Mouse (Mus musculus): ENCODE data around the gene Fscn1. TPM values are rescaled to one million over a fixed set of nuclear protein-coding genes. Genes with fewer than 3 reads are reported as not detected.

The Fscn1 gene
- polyA plus RNA-seq, 1 experiment from 2014 or later: 348 TPM

GRCm38 (mm10) chr5:142926204-142926939 is 33.8 kb upstream of the Fscn1 start:
- 16% methylated on average over 13 of the region's 13 CpGs for WGBS
- H3K27ac ChIP-seq: peak overlapping the region; percentile 84
- H3K9me3 ChIP-seq (replicated peaks): no peaks in the 10 kb centered on the region
- H3K4me2 ChIP-seq: peak overlapping the region; percentile 26
- ATAC-seq (replicated peaks; ENCODE audit: low FRiP score): peak; percentile 81
- 0 out of 2 replicates have a peak overlapping the region, but pooled peaks have one; percentile 2 for H3K4me3 ChIP-seq (replicated peaks)
- no peak overlapping the region for H3K9ac ChIP-seq
- H3K4me1 ChIP-seq: peaks cover 46% of the 10 kb centered on the region
- no peaks in the 10 kb centered on the region for H3K27me3 ChIP-seq
- no peaks in the 10 kb centered on the region for H3K36me3 ChIP-seq

- no peak overlapping the region for H3K4me3 ChIP-seq (replicated peaks)
- H3K9me3 ChIP-seq (replicated peaks): no peaks in the 10 kb centered on the region
- no peak overlapping the region for H3K9ac ChIP-seq
- peak overlapping the region; percentile 84 for H3K27ac ChIP-seq
- H3K4me1 ChIP-seq: peaks cover 44% of the 10 kb centered on the region
- H3K36me3 ChIP-seq: no peaks in the 10 kb centered on the region
- no peaks in the 10 kb centered on the region for H3K27me3 ChIP-seq
- WGBS: 45% methylated on average over 3 of the region's 3 CpGs
- ATAC-seq (replicated peaks; ENCODE audit: low FRiP score): no peak
- H3K4me2 ChIP-seq: peak overlapping the region; percentile 26
Measured at GRCm38 (mm10) chr5:142926940-142927228, 33.3 kb upstream of the Fscn1 start.

GRCm38 (mm10) chr5:142927341-142927930 is 32.7 kb upstream of the Fscn1 start:
- H3K27ac ChIP-seq: peak overlapping the region; percentile 84
- no peaks in the 10 kb centered on the region for H3K9me3 ChIP-seq (replicated peaks)
- no peak overlapping the region for H3K4me3 ChIP-seq (replicated peaks)
- no peak for ATAC-seq (replicated peaks; ENCODE audit: low FRiP score)
- no peak overlapping the region for H3K4me2 ChIP-seq
- no peaks in the 10 kb centered on the region for H3K27me3 ChIP-seq
- peaks cover 45% of the 10 kb centered on the region for H3K4me1 ChIP-seq
- no peaks in the 10 kb centered on the region for H3K36me3 ChIP-seq
- 93% methylated on average over 12 of the region's 12 CpGs for WGBS
- no peak overlapping the region for H3K9ac ChIP-seq

- Histone ChIP-seq H3K27ac (peak overlapping the region; percentile 87), H3K36me3 (no peaks in the 10 kb centered on the region), H3K27me3 (no peaks in the 10 kb centered on the region), H3K4me1 (peaks cover 47% of the 10 kb centered on the region), H3K4me2 (peak overlapping the region; percentile 78), H3K4me3 (replicated peaks) (peak overlapping the region; percentile 50), H3K9ac (peak overlapping the region; percentile 56), H3K9me3 (replicated peaks) (no peaks in the 10 kb centered on the region)
- 4% methylated on average over 35 of the region's 35 CpGs for WGBS
- peak; percentile 37 for ATAC-seq (replicated peaks; ENCODE audit: low FRiP score)
Measured at GRCm38 (mm10) chr5:142928749-142929399, 31.3 kb upstream of the Fscn1 start.

- no peaks in the 10 kb centered on the region for H3K9me3 ChIP-seq (replicated peaks)
- H3K4me1 ChIP-seq: peaks cover 44% of the 10 kb centered on the region
- H3K9ac ChIP-seq: peak overlapping the region; percentile 56
- ATAC-seq (replicated peaks; ENCODE audit: low FRiP score): no peak
- no peaks in the 10 kb centered on the region for H3K27me3 ChIP-seq
- 13% methylated on average over 4 of the region's 4 CpGs for WGBS
- peak overlapping the region; percentile 50 for H3K4me3 ChIP-seq (replicated peaks)
- peak overlapping the region; percentile 78 for H3K4me2 ChIP-seq
- no peaks in the 10 kb centered on the region for H3K36me3 ChIP-seq
- peak overlapping the region; percentile 87 for H3K27ac ChIP-seq
Measured at GRCm38 (mm10) chr5:142929400-142929752, 30.8 kb upstream of the Fscn1 start.

- Histone ChIP-seq H3K4me2 (no peak overlapping the region), H3K4me3 (replicated peaks) (no peak overlapping the region), H3K36me3 (no peaks in the 10 kb centered on the region), H3K4me1 (peaks cover 41% of the 10 kb centered on the region), H3K9me3 (replicated peaks) (no peaks in the 10 kb centered on the region), H3K27me3 (no peaks in the 10 kb centered on the region), H3K9ac (no peak overlapping the region), H3K27ac (0 out of 2 replicates have a peak overlapping the region, but pooled peaks have one; percentile 20)
- WGBS: 88% methylated on average over 9 of the region's 9 CpGs
- ATAC-seq (replicated peaks; ENCODE audit: low FRiP score): no peak
Measured at GRCm38 (mm10) chr5:142931241-142931745, 28.9 kb upstream of the Fscn1 start.

GRCm38 (mm10) chr5:142932084-142932685 is 28.0 kb upstream of the Fscn1 start:
- peak overlapping the region; percentile 20; the same call in 1 of the 2 replicates for H3K27ac ChIP-seq
- H3K4me3 ChIP-seq (replicated peaks): no peak overlapping the region
- H3K4me2 ChIP-seq: no peak overlapping the region
- WGBS: 21% methylated on average over 9 of the region's 9 CpGs
- H3K9me3 ChIP-seq (replicated peaks): no peaks in the 10 kb centered on the region
- no peaks in the 10 kb centered on the region for H3K27me3 ChIP-seq
- no peaks in the 10 kb centered on the region for H3K36me3 ChIP-seq
- H3K4me1 ChIP-seq: peaks cover 32% of the 10 kb centered on the region
- ATAC-seq (replicated peaks; ENCODE audit: low FRiP score): peak; percentile 24; the same call in 1 of the 2 replicates
- H3K9ac ChIP-seq: no peak overlapping the region

- H3K9me3 ChIP-seq (replicated peaks): no peaks in the 10 kb centered on the region
- no peak overlapping the region for H3K4me3 ChIP-seq (replicated peaks)
- no peak for ATAC-seq (replicated peaks; ENCODE audit: low FRiP score)
- H3K27ac ChIP-seq: no peak overlapping the region
- H3K27me3 ChIP-seq: no peaks in the 10 kb centered on the region
- no peaks in the 10 kb centered on the region for H3K36me3 ChIP-seq
- no peak overlapping the region for H3K4me2 ChIP-seq
- peaks cover 27% of the 10 kb centered on the region for H3K4me1 ChIP-seq
- 80% methylated on average over 8 of the region's 8 CpGs for WGBS
- no peak overlapping the region for H3K9ac ChIP-seq
Measured at GRCm38 (mm10) chr5:142932731-142933130, 27.4 kb upstream of the Fscn1 start.

GRCm38 (mm10) chr5:142935642-142936335 is 24.4 kb upstream of the Fscn1 start:
- Histone ChIP-seq H3K27me3 (no peaks in the 10 kb centered on the region), H3K36me3 (no peaks in the 10 kb centered on the region), H3K9me3 (replicated peaks) (no peaks in the 10 kb centered on the region), H3K4me1 (peaks cover 20% of the 10 kb centered on the region), H3K4me3 (replicated peaks) (peak overlapping the region; percentile 17), H3K9ac (no peak overlapping the region), H3K4me2 (peak overlapping the region; percentile 50), H3K27ac (peak overlapping the region; percentile 14; the same call in 1 of the 2 replicates)
- ATAC-seq (replicated peaks; ENCODE audit: low FRiP score): peak; percentile 74
- WGBS: 15% methylated on average over 13 of the region's 13 CpGs

- H3K4me1 ChIP-seq: peaks cover 18% of the 10 kb centered on the region
- peak overlapping the region; percentile 17 for H3K4me3 ChIP-seq (replicated peaks)
- peak; percentile 34 for ATAC-seq (replicated peaks; ENCODE audit: low FRiP score)
- no peaks in the 10 kb centered on the region for H3K36me3 ChIP-seq
- H3K27ac ChIP-seq: peak overlapping the region; percentile 14; the same call in 1 of the 2 replicates
- H3K27me3 ChIP-seq: no peaks in the 10 kb centered on the region
- 3% methylated on average over 17 of the region's 17 CpGs for WGBS
- H3K4me2 ChIP-seq: peak overlapping the region; percentile 50
- H3K9ac ChIP-seq: no peak overlapping the region
- H3K9me3 ChIP-seq (replicated peaks): no peaks in the 10 kb centered on the region
Measured at GRCm38 (mm10) chr5:142936336-142936719, 23.8 kb upstream of the Fscn1 start.

- ATAC-seq (replicated peaks; ENCODE audit: low FRiP score): no peak
- WGBS: 33% methylated on average over 19 of the region's 19 CpGs
- Histone ChIP-seq H3K27ac (no peak overlapping the region), H3K27me3 (no peaks in the 10 kb centered on the region), H3K4me1 (peaks cover 13% of the 10 kb centered on the region), H3K4me3 (replicated peaks) (no peak overlapping the region), H3K4me2 (peak overlapping the region; percentile 36), H3K36me3 (no peaks in the 10 kb centered on the region), H3K9me3 (replicated peaks) (no peaks in the 10 kb centered on the region), H3K9ac (peak overlapping the region; percentile 23; the same call in 1 of the 2 replicates)
Measured at GRCm38 (mm10) chr5:142937956-142938727, 22.0 kb upstream of the Fscn1 start.

Data from kidney, embryonic 15.5 days (tissue).